Mouse (Mus musculus) MEL (cell line): ENCODE data around the gene Dnah17. TPM values are rescaled to one million over a fixed set of nuclear protein-coding genes. Genes with fewer than 3 reads are reported as not detected.

Experiments
- DNase-seq: peaks from one replicate; pipeline ENCODE4 v3.0.0; 2011; ENCODE audit warnings: low read depth, low spot score
- H3K27ac ChIP-seq: 2 replicates; pipeline ENCODE4 v1.5.1; 2012; ENCODE audit warnings: low read depth, mild to moderate bottlenecking, control low read depth, low read length, moderate library complexity; ENCODE audit not compliant: control insufficient read depth
- H3K27me3 ChIP-seq, 2 experiments: fragments of 150-350 bp in 1 of 2; sonication (generic) in 1 of 2; 2 replicates each; pipeline ENCODE4 v1.6.1; 2012; ENCODE audit warnings: low read length in 2 of 2, mild to moderate bottlenecking in 2 of 2, improper control_type of control experiment in 1 of 2, moderate library complexity in 1 of 2; ENCODE audit not compliant: insufficient read depth in 2 of 2, control insufficient read depth in 1 of 2
- H3K36me3 ChIP-seq, 2 experiments: 2 replicates each; pipeline ENCODE4 v1.6.1; 2012 to 2014; ENCODE audit warnings: low read length in 2 of 2, improper control_type of control experiment in 1 of 2, inconsistent platforms in 1 of 2, mild to moderate bottlenecking in 1 of 2; ENCODE audit not compliant: insufficient read depth in 2 of 2, control insufficient read depth in 1 of 2
- H3K4me1 ChIP-seq, 2 experiments: fragments of 150-350 bp in 1 of 2; sonication (generic) in 1 of 2; 2 replicates each; pipeline ENCODE4 v1.6.1; 2012; ENCODE audit warnings: low read length in 2 of 2, improper control_type of control experiment in 1 of 2, mild to moderate bottlenecking in 1 of 2; ENCODE audit not compliant: insufficient read depth in 2 of 2, control insufficient read depth in 1 of 2
- H3K4me3 ChIP-seq, 2 experiments: fragments of 150-350 bp in 1 of 2; sonication (generic) in 1 of 2; 2 replicates each; pipeline ENCODE4 v1.5.1; 2012; ENCODE audit warnings: low read depth in 2 of 2, low read length in 2 of 2, mild to moderate bottlenecking in 2 of 2, moderate library complexity in 2 of 2, control low read depth in 1 of 2, improper control_type of control experiment in 1 of 2; ENCODE audit not compliant: control insufficient read depth in 1 of 2, insufficient read depth in 1 of 2
- H3K79me2 ChIP-seq: 2 replicates; pipeline ENCODE4 v1.6.1; 2012; ENCODE audit warnings: mild to moderate bottlenecking, low read length, moderate library complexity; ENCODE audit not compliant: control insufficient read depth, poor library complexity, insufficient read depth
- H3K9ac ChIP-seq: 2 replicates; pipeline ENCODE4 v1.6.1; 2012; ENCODE audit warnings: low read depth, mild to moderate bottlenecking, control low read depth, low read length, moderate library complexity; ENCODE audit not compliant: control insufficient read depth, poor library complexity, severe bottlenecking
- H3K9me3 ChIP-seq: fragments of 150-350 bp; sonication (generic); replicated peaks from 2 replicates; pipeline ENCODE4 v1.6.1; 2012; ENCODE audit warnings: mild to moderate bottlenecking, low read length, improper control_type of control experiment, moderate library complexity; ENCODE audit not compliant: insufficient read depth
- CHD1 ChIP-seq: IDR thresholded peaks from 2 replicates; pipeline ENCODE4 v1.6.1; 2012; ENCODE audit warnings: low read depth, mild to moderate bottlenecking, inconsistent platforms, low read length, improper control_type of control experiment
- CTCF ChIP-seq, 3 experiments: IDR thresholded peaks in 2 of 3; conservative IDR thresholded peaks in 1 of 3; 2 replicates each; pipeline ENCODE4 v1.5.1; 2011 to 2012; ENCODE audit warnings: low read length in 3 of 3, low read depth in 2 of 3, mild to moderate bottlenecking in 2 of 3, improper control_type of control experiment in 1 of 3, inconsistent platforms in 1 of 3, mixed read lengths in 1 of 3, moderate library complexity in 1 of 3; ENCODE audit not compliant: control insufficient read depth in 1 of 3, insufficient read depth in 1 of 3, poor library complexity in 1 of 3, severe bottlenecking in 1 of 3
- ELF1 ChIP-seq: IDR thresholded peaks from 2 replicates; pipeline ENCODE4 v1.6.1; 2014; ENCODE audit warnings: low read depth, mild to moderate bottlenecking, inconsistent platforms, low read length, improper control_type of control experiment, moderate library complexity
- EP300 ChIP-seq, 2 experiments: IDR thresholded peaks; 2 replicates each; pipeline ENCODE4 v1.6.1; 2011; ENCODE audit warnings: improper control_type of control experiment in 2 of 2, low read length in 2 of 2, low read depth in 1 of 2, mild to moderate bottlenecking in 1 of 2
- ETS1 ChIP-seq: IDR thresholded peaks from 2 replicates; pipeline ENCODE4 v1.6.1; 2012; ENCODE audit warnings: low read depth, mild to moderate bottlenecking, inconsistent platforms, low read length, improper control_type of control experiment, moderate library complexity
- MAZ ChIP-seq: IDR thresholded peaks from 2 replicates; pipeline ENCODE4 v1.6.1; 2012; ENCODE audit warnings: low read depth, mild to moderate bottlenecking, inconsistent platforms, low read length, improper control_type of control experiment
- MXI1 ChIP-seq: IDR thresholded peaks from 2 replicates; pipeline ENCODE4 v1.6.1; 2011; ENCODE audit warnings: mild to moderate bottlenecking, low read depth, low read length, improper control_type of control experiment
- MYB ChIP-seq: IDR thresholded peaks from 2 replicates; pipeline ENCODE4 v1.6.1; 2011; ENCODE audit warnings: mild to moderate bottlenecking, low read depth, low read length, improper control_type of control experiment
- POLR2A ChIP-seq, 2 experiments: IDR thresholded peaks; 2 replicates each; pipeline ENCODE4 v1.6.1; 2011 to 2012; ENCODE audit warnings: low read length in 2 of 2, mild to moderate bottlenecking in 2 of 2, control low read depth in 1 of 2, improper control_type of control experiment in 1 of 2, low read depth in 1 of 2, moderate library complexity in 1 of 2; ENCODE audit not compliant: control insufficient read depth in 1 of 2, insufficient read depth in 1 of 2, poor library complexity in 1 of 2
- POLR2AphosphoS2 ChIP-seq: IDR thresholded peaks from 2 replicates; pipeline ENCODE4 v1.6.1; 2011; ENCODE audit warnings: low read length, improper control_type of control experiment
- POLR2AphosphoS5 ChIP-seq: IDR thresholded peaks from 2 replicates; pipeline ENCODE4 v1.6.1; 2012; ENCODE audit warnings: low read depth, borderline replicate concordance, mild to moderate bottlenecking, inconsistent platforms, low read length, moderate library complexity, mixed read lengths
- RCOR1 ChIP-seq: IDR thresholded peaks from 2 replicates; pipeline ENCODE4 v1.6.1; 2012; ENCODE audit warnings: low read depth, mild to moderate bottlenecking, inconsistent platforms, low read length, improper control_type of control experiment
- SMC3 ChIP-seq: IDR thresholded peaks from 2 replicates; pipeline ENCODE4 v1.6.1; 2011; ENCODE audit warnings: low read depth, low read length, improper control_type of control experiment
- TAL1 ChIP-seq: IDR thresholded peaks from 2 replicates; pipeline ENCODE4 v1.6.1; 2012; ENCODE audit warnings: mild to moderate bottlenecking, inconsistent platforms, low read length, moderate library complexity, mixed read lengths
- TCF12 ChIP-seq: IDR thresholded peaks from 2 replicates; pipeline ENCODE4 v1.6.1; 2014; ENCODE audit warnings: low read depth, mild to moderate bottlenecking, inconsistent platforms, low read length, improper control_type of control experiment, moderate library complexity
- USF2 ChIP-seq, 2 experiments: IDR thresholded peaks; 2 replicates each; pipeline ENCODE4 v1.6.1; 2011 to 2012; ENCODE audit warnings: improper control_type of control experiment in 2 of 2, low read length in 2 of 2, borderline replicate concordance in 1 of 2, inconsistent platforms in 1 of 2, low read depth in 1 of 2, mild to moderate bottlenecking in 1 of 2; ENCODE audit not compliant: insufficient read depth in 1 of 2
- ZC3H11A ChIP-seq: IDR thresholded peaks from 2 replicates; pipeline ENCODE4 v1.6.1; 2012; ENCODE audit warnings: low read depth, mild to moderate bottlenecking, inconsistent platforms, low read length, improper control_type of control experiment
- ZNF384 ChIP-seq: IDR thresholded peaks from 2 replicates; pipeline ENCODE4 v1.6.1; 2012; ENCODE audit warnings: low read depth, mild to moderate bottlenecking, inconsistent platforms, low read length, improper control_type of control experiment
- polyA plus RNA-seq, 2 experiments: library from polyadenylated mRNA; stranded (reverse) in 1 of 2; unstranded in 1 of 2; fragments of >175 nt in 1 of 2; fragments of >200 nt in 1 of 2; gene quantifications; 2 replicates each; pipeline versions ENCODE4 v1.2.1 to v1.2.4; 2012; ENCODE audit warnings: low replicate concordance in 2 of 2, low read depth in 1 of 2; ENCODE audit not compliant: insufficient read length in 2 of 2, insufficient read depth in 1 of 2, missing spikeins in 1 of 2
- total RNA-seq: library from RNA; depleted of rRNA; stranded (reverse); fragments of 300-350 nt; gene quantifications from 2 replicates; pipeline ENCODE4 v1.2.3, GENCODE M21; 2012

Dnah17 gene
- total and polyA plus RNA-seq, 3 experiments, result 0.04 to 0.21 TPM; not detected in 1

GRCm38 (mm10) chr11:118029170-118029569 is 101.3 kb downstream of the Dnah17 start:
- H3K27ac ChIP-seq, result no peak overlapping the region
- no peaks in the 10 kb centered on the region for H3K4me1 ChIP-seq
- no peaks in the 10 kb centered on the region for H3K79me2 ChIP-seq
- H3K9me3 ChIP-seq, result no peaks in the 10 kb centered on the region
- no peaks in the 10 kb centered on the region for H3K27me3 ChIP-seq
- no peak for DNase-seq
- no peak for TF ChIP-seq TCF12
- TF ChIP-seq ETS1, result no peak
- TF ChIP-seq MAZ, result no peak
- no peak for TF ChIP-seq SMC3
- TF ChIP-seq MYB, result no peak
- TF ChIP-seq POLR2AphosphoS2, result no peak
- no peak for TF ChIP-seq POLR2AphosphoS5
- TF ChIP-seq ZNF384, result no peak
- TF ChIP-seq CHD1, result no peak
- no peak for TF ChIP-seq USF2 (IDR thresholded peaks at IDR 0.05; ENCODE audit: borderline replicate concordance in 1 of 2, insufficient read depth in 1 of 2, low read depth in 1 of 2, low read length in 2 of 2)
- TF ChIP-seq POLR2A (IDR thresholded peaks at IDR 0.05; ENCODE audit: control insufficient read depth in 1 of 2, insufficient read depth in 1 of 2, low read depth in 1 of 2, low read length in 2 of 2, poor library complexity in 1 of 2), result no peak
- no peak for TF ChIP-seq ZC3H11A
- no peak for TF ChIP-seq TAL1
- TF ChIP-seq CTCF (IDR thresholded peaks at IDR 0.05 in 2 of 3, conservative IDR thresholded peaks at IDR 0.05 in 1 of 3; ENCODE audit: control insufficient read depth in 1 of 3, insufficient read depth in 1 of 3, low read depth in 2 of 3, low read length in 3 of 3, poor library complexity in 1 of 3, severe bottlenecking in 1 of 3), result no peak
- TF ChIP-seq ELF1, result no peak
- no peak for TF ChIP-seq EP300 (IDR thresholded peaks at IDR 0.05; ENCODE audit: low read depth in 1 of 2, low read length in 2 of 2)
- no peak overlapping the region for H3K9ac ChIP-seq
- H3K36me3 ChIP-seq, result peaks cover 0 to 2% of the 10 kb centered on the region in 2 experiments; a peak in 1 of 4 replicates
- no peak overlapping the region for H3K4me3 ChIP-seq

- DNase-seq, result no peak
- Histone ChIP-seq H3K9ac (no peak overlapping the region), H3K36me3 (peaks cover 0 to 4% of the 10 kb centered on the region in 2 experiments; a peak in 2 of 4 replicates), H3K27ac (no peak overlapping the region), H3K4me3 (no peak overlapping the region)
- TF ChIP-seq POLR2AphosphoS2 (no peak), MYB (no peak), USF2 (IDR thresholded peaks at IDR 0.05; ENCODE audit: borderline replicate concordance in 1 of 2, insufficient read depth in 1 of 2, low read depth in 1 of 2, low read length in 2 of 2) (no peak), MXI1 (no peak), RCOR1 (no peak), MAZ (no peak)
- TF ChIP-seq, all 39 proteins: peak for 0
- Histone ChIP-seq H3K9me3 (no peaks in the 10 kb centered on the region), H3K79me2 (no peaks in the 10 kb centered on the region), H3K4me1 (no peaks in the 10 kb centered on the region), H3K27me3 (no peaks in the 10 kb centered on the region)
These were observed 106.3 kb downstream of the Dnah17 start for GRCm38 (mm10) chr11:118024111-118024510.
